Mouse (Mus musculus): ENCODE results near the gene Cd2bp2.

DNA sequence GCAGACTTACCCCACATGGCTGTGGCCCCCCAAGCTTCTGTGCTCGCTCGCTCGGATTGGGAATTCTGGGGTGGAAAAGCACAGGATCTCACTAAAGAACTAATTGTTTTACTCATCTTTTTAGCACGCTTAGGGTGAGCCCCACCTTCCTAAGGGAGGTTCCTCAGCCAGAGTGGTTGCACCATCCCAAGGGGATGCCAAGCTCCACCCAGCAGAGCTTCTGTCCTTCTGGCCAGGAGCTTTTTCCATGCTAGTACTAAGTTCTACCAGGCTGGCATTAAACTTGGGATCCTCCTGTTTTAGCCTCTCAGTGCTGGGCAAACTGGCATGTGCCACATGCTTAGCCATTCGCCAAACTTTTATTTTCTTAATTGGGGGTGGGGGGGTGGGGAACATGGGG, 33.3 kb downstream of the Cd2bp2 start:
- no peak for TF ChIP-seq POLR2A (IDR thresholded peaks at IDR 0.05; ENCODE audit: extremely low read depth, insufficient read depth, low read length)
- no peak for TF ChIP-seq CTCF (IDR thresholded peaks at IDR 0.05; ENCODE audit: low read depth, low read length)
